Mouse (Mus musculus) midbrain, embryonic 12.5 days (tissue): ENCODE data around the gene Itpr2. TPM values are rescaled to one million over a fixed set of nuclear protein-coding genes. Genes with fewer than 3 reads are reported as not detected.
"Not testable (repeated sequence)": the region's sequence is repeated elsewhere in the genome, so short reads cannot be mapped to it uniquely, and the experiment has no call there.

Experiments used
- ATAC-seq: fragments of 200-750 bp; cut with Nextera tagmentation; 2 replicates; pipeline ENCODE4 v1.8.0; 2017; ENCODE audit warnings: low read depth, moderate TSS enrichment, moderate library complexity; ENCODE audit not compliant: low FRiP score
- H3K27ac ChIP-seq: fragments of 300-500 bp; sonication (generic); replicated peaks from 2 replicates; pipeline ENCODE4 v1.5.1; 2016; ENCODE audit warnings: mild to moderate bottlenecking
- H3K27me3 ChIP-seq: fragments of 300-500 bp; sonication (generic); 2 replicates; pipeline ENCODE4 v1.6.1; 2016; ENCODE audit warnings: mild to moderate bottlenecking
- H3K36me3 ChIP-seq: fragments of 300-500 bp; sonication (generic); 2 replicates; pipeline ENCODE4 v1.6.1; 2016
- H3K4me1 ChIP-seq: fragments of 300-500 bp; sonication (generic); 2 replicates; pipeline ENCODE4 v1.6.1; 2016
- H3K4me2 ChIP-seq: fragments of 300-500 bp; sonication (generic); replicated peaks from 2 replicates; pipeline ENCODE4 v1.6.1; 2016; ENCODE audit warnings: mild to moderate bottlenecking, moderate library complexity
- H3K4me3 ChIP-seq: fragments of 300-500 bp; sonication (generic); 2 replicates; pipeline ENCODE4 v1.5.1; 2016; ENCODE audit warnings: mild to moderate bottlenecking
- H3K9ac ChIP-seq: fragments of 300-500 bp; sonication (generic); replicated peaks from 2 replicates; pipeline ENCODE4 v1.6.1; 2016; ENCODE audit warnings: mild to moderate bottlenecking, moderate library complexity
- H3K9me3 ChIP-seq: fragments of 300-500 bp; sonication (generic); 2 replicates; pipeline ENCODE4 v1.6.1; 2016; ENCODE audit warnings: mild to moderate bottlenecking
- WGBS: fragments of 180-500 bp; shearing (Covaris S2); methylation state at CpG from one replicate; pipeline ENCODE4 v1.1.7; 2016; 5-methylcytosine and 5-hydroxymethylcytosine counted together
- polyA plus RNA-seq: library from polyadenylated mRNA; unstranded; fragments of >200 nt; fragmentation: Nextera tagmentation; extraction: Ambion mirVana; gene quantifications from 2 replicates; pipeline ENCODE4 v1.2.1, GENCODE M21; 2016

Gene Itpr2
- polyA plus RNA-seq, 1 experiment from 2014 or later: 5.1 TPM

GRCm38 (mm10) chr6:146481441-146481840 lies 20.6 kb downstream of the Itpr2 start:
- H3K27me3 ChIP-seq: no peaks in the 10 kb centered on the region
- no peak for ATAC-seq
- no peak overlapping the region for H3K4me2 ChIP-seq
- H3K9ac ChIP-seq: no peak overlapping the region
- no peak overlapping the region for H3K4me3 ChIP-seq
- H3K4me1 ChIP-seq: no peaks in the 10 kb centered on the region
- H3K36me3 ChIP-seq: no peaks in the 10 kb centered on the region
- WGBS: 73% methylated on average over 6 of the region's 6 CpGs
- no peak overlapping the region for H3K27ac ChIP-seq
- no peaks in the 10 kb centered on the region for H3K9me3 ChIP-seq

- Histone ChIP-seq H3K27ac (no peak overlapping the region), H3K36me3 (no peaks in the 10 kb centered on the region), H3K4me1 (no peaks in the 10 kb centered on the region), H3K9me3 (no peaks in the 10 kb centered on the region), H3K27me3 (no peaks in the 10 kb centered on the region), H3K4me3 (no peak overlapping the region), H3K9ac (no peak overlapping the region), H3K4me2 (no peak overlapping the region)
- 81% methylated on average over 3 of the region's 3 CpGs for WGBS
- no peak for ATAC-seq
Observed at GRCm38 (mm10) chr6:146480925-146481324, 21.1 kb downstream of the Itpr2 start.

- Histone ChIP-seq H3K9ac (no peak overlapping the region), H3K27me3 (no peaks in the 10 kb centered on the region), H3K9me3 (no peaks in the 10 kb centered on the region), H3K27ac (no peak overlapping the region), H3K4me1 (no peaks in the 10 kb centered on the region), H3K36me3 (no peaks in the 10 kb centered on the region), H3K4me2 (no peak overlapping the region), H3K4me3 (no peak overlapping the region)
- WGBS: 84% methylated on average over 5 of the region's 5 CpGs
- ATAC-seq: no peak
Observed at GRCm38 (mm10) chr6:146478888-146479683, 22.9 kb downstream of the Itpr2 start.

- H3K36me3 ChIP-seq: no peaks in the 10 kb centered on the region
- ATAC-seq: no peak
Observed at GRCm38 (mm10) chr6:146476865-146477264, 25.2 kb downstream of the Itpr2 start.

GRCm38 (mm10) chr6:146474166-146474565 lies 27.9 kb downstream of the Itpr2 start:
- Histone ChIP-seq H3K4me1 (no peaks in the 10 kb centered on the region), H3K27me3 (no peaks in the 10 kb centered on the region), H3K27ac (no peak overlapping the region), H3K9ac (no peak overlapping the region), H3K4me2 (no peak overlapping the region), H3K36me3 (no peaks in the 10 kb centered on the region), H3K9me3 (no peaks in the 10 kb centered on the region), H3K4me3 (no peak overlapping the region)
- WGBS: 79% methylated on average over 4 of the region's 4 CpGs
- ATAC-seq: no peak

More at GRCm38 (mm10) chr6:146476865-146477264, 25.2 kb downstream of the Itpr2 start:
- Histone ChIP-seq H3K9ac (no peak overlapping the region), H3K27ac (no peak overlapping the region), H3K4me2 (no peak overlapping the region), H3K27me3 (no peaks in the 10 kb centered on the region), H3K4me3 (no peak overlapping the region), H3K9me3 (no peaks in the 10 kb centered on the region), H3K4me1 (no peaks in the 10 kb centered on the region)
- WGBS: 74% methylated on average over 1 of the region's 1 CpGs

- no peaks in the 10 kb centered on the region for H3K36me3 ChIP-seq
- 83% methylated on average over 6 of the region's 6 CpGs for WGBS
- H3K9me3 ChIP-seq: no peaks in the 10 kb centered on the region
- H3K4me2 ChIP-seq: no peak overlapping the region
- no peak overlapping the region for H3K27ac ChIP-seq
- no peak for ATAC-seq
- no peaks in the 10 kb centered on the region for H3K4me1 ChIP-seq
- H3K9ac ChIP-seq: no peak overlapping the region
- H3K4me3 ChIP-seq: no peak overlapping the region
- H3K27me3 ChIP-seq: no peaks in the 10 kb centered on the region
Observed at GRCm38 (mm10) chr6:146473216-146473955, 28.6 kb downstream of the Itpr2 start.

GRCm38 (mm10) chr6:146470378-146470777 lies 31.6 kb downstream of the Itpr2 start:
- 80% methylated on average over 4 of the region's 4 CpGs for WGBS
- no peaks in the 10 kb centered on the region for H3K9me3 ChIP-seq
- H3K4me1 ChIP-seq: no peaks in the 10 kb centered on the region
- H3K4me2 ChIP-seq: no peak overlapping the region
- H3K27ac ChIP-seq: no peak overlapping the region
- H3K27me3 ChIP-seq: no peaks in the 10 kb centered on the region
- H3K9ac ChIP-seq: no peak overlapping the region
- H3K4me3 ChIP-seq: no peak overlapping the region
- H3K36me3 ChIP-seq: no peaks in the 10 kb centered on the region
- no peak for ATAC-seq

GRCm38 (mm10) chr6:146469936-146470335 lies 32.1 kb downstream of the Itpr2 start:
- Histone ChIP-seq H3K36me3 (no peaks in the 10 kb centered on the region), H3K4me2 (no peak overlapping the region), H3K4me1 (no peaks in the 10 kb centered on the region), H3K9ac (no peak overlapping the region), H3K9me3 (no peaks in the 10 kb centered on the region), H3K4me3 (no peak overlapping the region), H3K27me3 (no peaks in the 10 kb centered on the region), H3K27ac (no peak overlapping the region)
- 87% methylated on average over 2 of the region's 2 CpGs for WGBS
- no peak for ATAC-seq

GRCm38 (mm10) chr6:146468361-146468760 lies 33.7 kb downstream of the Itpr2 start:
- Histone ChIP-seq H3K4me1 (no peaks in the 10 kb centered on the region), H3K27ac (no peak overlapping the region), H3K27me3 (no peaks in the 10 kb centered on the region), H3K9ac (no peak overlapping the region), H3K4me2 (no peak overlapping the region), H3K9me3 (no peaks in the 10 kb centered on the region), H3K4me3 (no peak overlapping the region), H3K36me3 (no peaks in the 10 kb centered on the region)
- no peak for ATAC-seq
- 45% methylated on average over 8 of the region's 8 CpGs for WGBS

GRCm38 (mm10) chr6:146464645-146465042 lies 37.4 kb downstream of the Itpr2 start:
- ATAC-seq, H3K9ac ChIP-seq, H3K36me3 ChIP-seq, H3K4me2 ChIP-seq, H3K27me3 ChIP-seq, H3K4me3 ChIP-seq, H3K4me1 ChIP-seq, H3K27ac ChIP-seq, H3K9me3 ChIP-seq: not testable (repeated sequence)
- WGBS: 93% methylated on average over 2 of the region's 2 CpGs

- no peak overlapping the region for H3K4me3 ChIP-seq
- WGBS: 89% methylated on average over 8 of the region's 8 CpGs
- no peak overlapping the region for H3K4me2 ChIP-seq
- no peak for ATAC-seq
- H3K9me3 ChIP-seq: no peaks in the 10 kb centered on the region
- no peaks in the 10 kb centered on the region for H3K36me3 ChIP-seq
- no peaks in the 10 kb centered on the region for H3K27me3 ChIP-seq
- no peak overlapping the region for H3K27ac ChIP-seq
- H3K4me1 ChIP-seq: no peaks in the 10 kb centered on the region
- H3K9ac ChIP-seq: no peak overlapping the region
Observed at GRCm38 (mm10) chr6:146464014-146464644, 37.9 kb downstream of the Itpr2 start.

GRCm38 (mm10) chr6:146460936-146461335 lies 41.1 kb downstream of the Itpr2 start:
- ATAC-seq: no peak
- H3K27ac ChIP-seq: no peak overlapping the region

More at GRCm38 (mm10) chr6:146460936-146461335, 41.1 kb downstream of the Itpr2 start:
- WGBS: 81% methylated on average over 8 of the region's 8 CpGs
- H3K27me3 ChIP-seq: no peaks in the 10 kb centered on the region
- H3K4me3 ChIP-seq: no peak overlapping the region
- H3K4me2 ChIP-seq: no peak overlapping the region
- H3K9me3 ChIP-seq: no peaks in the 10 kb centered on the region
- no peak overlapping the region for H3K9ac ChIP-seq
- H3K4me1 ChIP-seq: peaks cover 8% of the 10 kb centered on the region
- H3K36me3 ChIP-seq: no peaks in the 10 kb centered on the region
